Mouse (Mus musculus) spleen, postnatal 36 days (tissue): ENCODE measurements at regions not wholly inside any gene's neighbourhood (a gene's known extent, or its start where the extent isn't known, plus 50 kb on each side); places are given as distances from the start of the nearest gene placed in this dataset.

Experiments
- DNase-seq, 2 experiments: peaks; one replicate each; pipeline ENCODE4 v3.0.0; 2022; ENCODE audit warnings: low spot score in 2 of 2, mixed read lengths in 1 of 2

GRCm38 (mm10) chr11:27619926-27620325 is 719.7 kb downstream of the Gm6685 start:
- peak in 1 of 2 experiments; percentile 60 for DNase-seq
